Mouse (Mus musculus): ENCODE results near the gene Olfr522. TPM values are rescaled to one million over a fixed set of nuclear protein-coding genes. Genes with fewer than 3 reads are reported as not detected.

The Olfr522 gene
- polyA plus RNA-seq, 1 experiment from 2014 or later, result not detected

Other genes with a start within 250 kb of the Olfr522 start
- not detected in 2 replicates for gene Utf1, start 221.0 kb downstream of the Olfr522 start, polyA plus RNA-seq (2014; fragmentation: Nextera tagmentation; extraction: Ambion mirVana)
- 0.34 and 1.2 TPM in 2 replicates for gene 6430531B16Rik, start 186.0 kb downstream of the Olfr522 start, polyA plus RNA-seq (2014; fragmentation: Nextera tagmentation; extraction: Ambion mirVana)
- gene Adam8, start 172.2 kb downstream of the Olfr522 start, polyA plus RNA-seq (2014; fragmentation: Nextera tagmentation; extraction: Ambion mirVana), result 1.8 TPM in 2 replicates
- gene Zfp511, start 128.4 kb downstream of the Olfr522 start, polyA plus RNA-seq (2014; fragmentation: Nextera tagmentation; extraction: Ambion mirVana), result 36.3 and 43.1 TPM in 2 replicates
- gene Tubgcp2, start 128.1 kb downstream of the Olfr522 start, polyA plus RNA-seq (2014; fragmentation: Nextera tagmentation; extraction: Ambion mirVana), result 58.9 and 62.6 TPM in 2 replicates
- 6.1 and 8.0 TPM in 2 replicates for gene Msx3, start 115.7 kb downstream of the Olfr522 start, polyA plus RNA-seq (2014; fragmentation: Nextera tagmentation; extraction: Ambion mirVana)
- gene Caly, start 82.2 kb downstream of the Olfr522 start, polyA plus RNA-seq (2014; fragmentation: Nextera tagmentation; extraction: Ambion mirVana), result 7.6 and 8.8 TPM in 2 replicates
- not detected in 2 replicates for gene Prap1, start 71.4 kb downstream of the Olfr522 start, polyA plus RNA-seq (2014; fragmentation: Nextera tagmentation; extraction: Ambion mirVana)
- 13.5 and 13.8 TPM in 2 replicates for gene Fuom, start 62.3 kb downstream of the Olfr522 start, polyA plus RNA-seq (2014; fragmentation: Nextera tagmentation; extraction: Ambion mirVana)
- gene Paox, start 49.0 kb downstream of the Olfr522 start, polyA plus RNA-seq (2014; fragmentation: Nextera tagmentation; extraction: Ambion mirVana), result 12.1 and 14.7 TPM in 2 replicates
- gene Echs1, start 48.3 kb downstream of the Olfr522 start, polyA plus RNA-seq (2014; fragmentation: Nextera tagmentation; extraction: Ambion mirVana), result 163 and 178 TPM in 2 replicates
- 21.4 and 31.2 TPM in 2 replicates for gene Mtg1, start 27.2 kb downstream of the Olfr522 start, polyA plus RNA-seq (2014; fragmentation: Nextera tagmentation; extraction: Ambion mirVana)
- 0.59 and 0.89 TPM in 2 replicates for gene Sprn, start 9.9 kb downstream of the Olfr522 start, polyA plus RNA-seq (2014; fragmentation: Nextera tagmentation; extraction: Ambion mirVana)
- not detected in 2 replicates for gene Olfr523, start 8.5 kb upstream of the Olfr522 start, polyA plus RNA-seq (2014; fragmentation: Nextera tagmentation; extraction: Ambion mirVana)
- gene Olfr524, start 41.2 kb upstream of the Olfr522 start, polyA plus RNA-seq (2014; fragmentation: Nextera tagmentation; extraction: Ambion mirVana), result not detected in 2 replicates
- gene Cd163l1, start 53.5 kb upstream of the Olfr522 start, polyA plus RNA-seq (2014; fragmentation: Nextera tagmentation; extraction: Ambion mirVana), result not detected in 2 replicates
- gene 5830411N06Rik, start 82.5 kb upstream of the Olfr522 start, polyA plus RNA-seq (2014; fragmentation: Nextera tagmentation; extraction: Ambion mirVana), result not detected in 2 replicates
- gene Olfr525, start 156.1 kb upstream of the Olfr522 start, polyA plus RNA-seq (2014; fragmentation: Nextera tagmentation; extraction: Ambion mirVana), result not detected in 2 replicates
- gene Olfr527, start 169.3 kb upstream of the Olfr522 start, polyA plus RNA-seq (2014; fragmentation: Nextera tagmentation; extraction: Ambion mirVana), result not detected in 2 replicates
- not detected in 2 replicates for gene Olfr60, start 196.9 kb upstream of the Olfr522 start, polyA plus RNA-seq (2014; fragmentation: Nextera tagmentation; extraction: Ambion mirVana)
- gene Olfr530, start 211.6 kb upstream of the Olfr522 start, polyA plus RNA-seq (2014; fragmentation: Nextera tagmentation; extraction: Ambion mirVana), result not detected in 2 replicates
- not detected in 2 replicates for gene Olfr531, start 238.2 kb upstream of the Olfr522 start, polyA plus RNA-seq (2014; fragmentation: Nextera tagmentation; extraction: Ambion mirVana)

All from midbrain, embryonic 11.5 days (tissue).